Mouse (Mus musculus): ENCODE measurements at regions not wholly inside any gene's neighbourhood (a gene's known extent, or its start where the extent isn't known, plus 50 kb on each side); places are given as distances from the start of the nearest gene placed in this dataset.

GRCm38 (mm10) chr13:118603474-118603873, 66.1 kb upstream of the Fgf10 start:
- DNase-seq, result no peak

- DNase-seq, result peak; percentile 14
Observed at GRCm38 (mm10) chr13:118596856-118597255, 72.7 kb upstream of the Fgf10 start.

GRCm38 (mm10) chr13:118596218-118596795, 73.3 kb upstream of the Fgf10 start:
- no peak for DNase-seq

GRCm38 (mm10) chr13:118592074-118592473, 77.5 kb upstream of the Fgf10 start:
- no peak for DNase-seq

GRCm38 (mm10) chr13:118572555-118572954, 97.0 kb upstream of the Fgf10 start:
- DNase-seq, result no peak

- no peak for DNase-seq
Observed at GRCm38 (mm10) chr13:118565219-118565833, 104.3 kb upstream of the Fgf10 start.

GRCm38 (mm10) chr13:118558966-118559365, 110.6 kb upstream of the Fgf10 start:
- no peak for DNase-seq

- DNase-seq, result no peak
Observed at GRCm38 (mm10) chr13:118552029-118552428, 117.6 kb upstream of the Fgf10 start.

GRCm38 (mm10) chr13:118538742-118539141, 130.8 kb upstream of the Fgf10 start:
- no peak for DNase-seq

GRCm38 (mm10) chr13:118513961-118514360, 126.9 kb upstream of the Mrps30 start:
- no peak for DNase-seq

- no peak for DNase-seq
Observed at GRCm38 (mm10) chr13:118506136-118506535, 119.1 kb upstream of the Mrps30 start.

- DNase-seq, result no peak
Observed at GRCm38 (mm10) chr13:118490610-118491009, 103.6 kb upstream of the Mrps30 start.

GRCm38 (mm10) chr13:118483031-118483430, 96.0 kb upstream of the Mrps30 start:
- no peak for DNase-seq

GRCm38 (mm10) chr13:118480237-118480636, 93.2 kb upstream of the Mrps30 start:
- DNase-seq, result no peak

GRCm38 (mm10) chr13:118478487-118478886, 91.4 kb upstream of the Mrps30 start:
- DNase-seq, result no peak

- DNase-seq, result no peak
Observed at GRCm38 (mm10) chr13:118472578-118472977, 85.5 kb upstream of the Mrps30 start.

- no peak for DNase-seq
Observed at GRCm38 (mm10) chr13:118459672-118460384, 72.8 kb upstream of the Mrps30 start.

- no peak for DNase-seq
Observed at GRCm38 (mm10) chr13:118448977-118449705, 62.1 kb upstream of the Mrps30 start.

GRCm38 (mm10) chr13:118441322-118442064, 54.4 kb upstream of the Mrps30 start:
- no peak for DNase-seq
